Mouse (Mus musculus) bone marrow, adult 2 months (tissue): ENCODE results near the gene 9530068E07Rik.

Source experiments
- CTCF ChIP-seq: fragments of 200-500 bp; IDR thresholded peaks from 2 replicates; pipeline ENCODE4 v1.5.1; 2011; ENCODE audit warnings: low read length, control low read depth; ENCODE audit not compliant: control insufficient read depth, insufficient read depth
- POLR2A ChIP-seq: fragments of 200-500 bp; IDR thresholded peaks from 2 replicates; pipeline ENCODE4 v1.6.1; 2011; ENCODE audit warnings: low read depth, mild to moderate bottlenecking, control low read depth, low read length, borderline replicate concordance; ENCODE audit not compliant: control insufficient read depth

GRCm38 (mm10) chr11:52352271-52352670 is 44.0 kb upstream of the 9530068E07Rik start:
- TF ChIP-seq CTCF (no peak), POLR2A (no peak)
